Mouse (Mus musculus): ENCODE data around the gene Tlr7. TPM values are rescaled to one million over a fixed set of nuclear protein-coding genes. Genes with fewer than 3 reads are reported as not detected.

Tlr7 gene
- polyA plus RNA-seq, 1 experiment from 2014 or later: 0.35 TPM

DNA sequence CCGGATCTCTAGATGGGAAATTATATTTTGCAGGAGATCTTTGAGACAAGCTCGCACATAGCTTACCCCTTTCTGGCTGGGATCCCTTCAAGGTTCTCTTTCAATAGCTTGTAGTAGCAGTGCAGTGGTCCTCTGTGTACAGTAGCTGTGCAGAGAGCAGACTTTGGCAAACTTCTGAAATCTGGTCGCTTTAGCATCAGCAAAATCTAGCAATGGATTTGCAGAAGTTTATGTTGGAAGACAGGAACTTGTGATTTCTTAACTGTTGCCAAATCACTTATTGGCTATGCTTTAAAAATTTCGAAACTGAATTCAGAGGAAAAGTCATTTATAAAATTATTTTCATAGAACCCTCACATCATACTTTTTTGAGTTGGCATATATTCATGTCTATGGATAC is 66.3 kb downstream of the Tlr7 start, which contains the start of gene Tlr8:
Gene Tlr8, minus strand, starts transcription at position 244 of the 400 bp plus-strand sequence.
- no peak for ATAC-seq (ENCODE audit: low FRiP score)
- 78% methylated on average over 4 of the region's 4 CpGs for WGBS
- H3K4me1 ChIP-seq (replicated peaks): no peaks in the 10 kb centered on the region

DNA sequence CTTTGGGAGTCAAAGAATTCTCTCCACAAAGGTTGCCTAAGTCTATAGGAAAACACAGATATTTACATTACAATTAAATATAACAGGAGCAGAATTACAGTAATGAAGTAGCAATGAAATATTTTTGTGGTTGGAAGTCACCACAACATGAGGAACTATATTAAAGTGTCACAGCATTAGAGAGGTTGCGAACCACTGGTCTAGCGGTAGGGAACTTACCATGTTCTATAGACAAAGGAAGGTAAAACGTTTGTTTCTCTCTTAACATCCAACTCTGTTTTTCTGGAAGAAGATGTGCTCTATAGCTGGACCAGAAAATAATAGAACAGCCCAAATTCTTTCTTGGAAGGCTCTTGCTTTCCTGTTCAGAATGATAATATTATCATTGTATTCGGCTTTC is 66.8 kb downstream of the Tlr7 start:
- H3K4me1 ChIP-seq (replicated peaks): no peaks in the 10 kb centered on the region
- no peak overlapping the region for H3K4me3 ChIP-seq
- WGBS: 92% methylated on average over 4 of the region's 4 CpGs
- no peak overlapping the region for H3K9ac ChIP-seq
- no peak overlapping the region for H3K27ac ChIP-seq
- no peaks in the 10 kb centered on the region for H3K36me3 ChIP-seq
- no peak for ATAC-seq (ENCODE audit: low FRiP score)
- H3K4me2 ChIP-seq: no peak overlapping the region
- H3K9me3 ChIP-seq: no peaks in the 10 kb centered on the region
- H3K27me3 ChIP-seq: peaks cover 23% of the 10 kb centered on the region; the same call in 1 of the 2 replicates

More for the DNA sequence above, 66.3 kb downstream of the Tlr7 start, which contains the start of gene Tlr8:
- H3K36me3 ChIP-seq: no peaks in the 10 kb centered on the region
- no peak within 1 kb of the TSS for H3K4me3 ChIP-seq
- H3K27me3 ChIP-seq: peaks cover 21% of the 10 kb centered on the region; the same call in 1 of the 2 replicates
- H3K27ac ChIP-seq: no peak within 1 kb of the TSS
- no peaks in the 10 kb centered on the region for H3K9me3 ChIP-seq
- H3K4me2 ChIP-seq: no peak within 1 kb of the TSS
- H3K9ac ChIP-seq: no peak within 1 kb of the TSS

Other genes starting within 250 kb of the Tlr7 start
- 6,428 and 6,647 TPM in 2 replicates for gene Tmsb4x, start 121.2 kb downstream of the Tlr7 start, polyA plus RNA-seq (2015; fragmentation: Nextera tagmentation; extraction: Ambion mirVana)
- gene Tlr8, start 66.2 kb downstream of the Tlr7 start, polyA plus RNA-seq (2015; fragmentation: Nextera tagmentation; extraction: Ambion mirVana): 0.10 and 0.17 TPM in 2 replicates
- gene Prps2, start 52.2 kb upstream of the Tlr7 start, polyA plus RNA-seq (2015; fragmentation: Nextera tagmentation; extraction: Ambion mirVana): 10.9 and 15.6 TPM in 2 replicates

All from hindbrain, embryonic 13.5 days (tissue).